Mouse (Mus musculus) ES-CJ7 (cell line): ENCODE data around the gene Ube2d3.
A peak's percentile ranks its signal among the peaks of the same experiment; 100 is the strongest.
"Not testable (repeated sequence)": the region's sequence is repeated elsewhere in the genome, so short reads cannot be mapped to it uniquely, and the experiment has no call there.

Experiments
- DNase-seq: peaks from one replicate; pipeline ENCODE4 v3.0.0; 2011; ENCODE audit warnings: low read depth, low spot score

The Ube2d3 gene

DNA sequence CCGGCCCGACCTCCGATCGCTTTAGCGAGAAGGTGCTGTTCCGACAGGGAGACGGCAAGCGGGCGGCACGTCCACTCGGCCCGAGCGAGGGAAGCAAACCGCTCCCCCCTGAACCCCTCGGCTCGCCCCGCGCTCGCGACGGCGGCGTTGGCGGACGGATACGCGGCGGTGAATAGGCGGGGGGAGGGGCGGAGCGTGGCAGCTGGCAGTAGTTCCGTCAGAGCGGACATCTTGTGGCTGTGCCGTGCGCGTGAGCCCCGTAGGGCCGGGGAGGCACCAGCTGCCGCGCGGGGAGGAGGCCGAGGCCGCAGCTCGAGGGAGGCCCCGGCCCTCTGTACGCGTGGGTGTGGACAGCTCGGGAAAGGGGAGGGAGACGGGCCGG lies 573 bp downstream of the Ube2d3 start:
- no peak for DNase-seq

DNA sequence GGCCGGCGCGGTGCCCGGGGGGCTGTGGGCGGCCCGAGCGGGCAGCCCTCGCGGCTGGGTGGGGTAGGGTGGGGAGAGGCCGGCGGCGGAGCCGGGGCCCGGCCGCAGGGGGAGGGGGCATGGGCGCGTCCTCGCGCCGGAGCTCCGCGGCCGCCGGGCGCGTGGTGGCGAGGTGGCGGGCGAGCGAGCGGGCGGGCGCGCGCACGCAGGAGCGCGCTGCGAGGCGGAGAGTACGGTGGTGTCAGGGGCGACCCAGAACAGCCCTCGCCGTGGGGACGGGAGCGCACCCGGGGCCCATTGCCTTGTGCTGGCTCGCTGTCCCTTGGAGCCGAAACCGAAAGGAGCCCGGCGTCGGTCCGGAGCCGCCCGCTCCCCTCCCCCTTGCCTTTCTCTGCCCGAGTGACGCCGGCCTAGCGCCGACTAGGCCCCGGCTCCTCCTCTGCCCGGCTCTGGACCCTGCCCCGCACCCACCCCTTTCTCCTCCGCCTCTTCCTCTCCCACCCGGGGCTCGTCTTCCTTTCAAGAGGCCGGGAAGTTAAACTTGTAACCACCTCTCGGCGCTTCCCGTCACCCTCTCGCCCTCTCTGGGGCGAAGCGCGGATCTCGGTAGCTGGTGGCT lies 1.1 kb downstream of the Ube2d3 start:
- peak; percentile 72 for DNase-seq

DNA sequence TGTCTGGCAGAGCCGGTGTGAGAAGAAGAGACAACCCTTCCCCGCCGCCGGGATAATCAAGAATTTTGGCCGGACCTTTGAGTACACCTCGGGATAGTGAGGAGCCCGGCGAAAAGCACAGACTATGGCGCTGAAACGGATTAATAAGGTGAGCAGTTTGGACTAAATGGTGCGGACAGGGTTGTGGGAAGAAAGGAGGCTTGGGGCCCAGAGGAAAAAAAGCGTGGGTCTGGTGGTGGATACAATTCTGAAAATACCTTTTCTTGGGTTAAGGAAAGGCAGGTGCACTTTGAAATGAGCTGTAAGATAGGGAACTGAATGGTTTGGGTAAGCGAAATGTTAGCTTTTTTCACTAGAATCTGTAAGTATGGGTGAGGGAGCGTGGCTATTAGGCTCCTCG lies 1.7 kb downstream of the Ube2d3 start:
- DNase-seq = no peak

DNA sequence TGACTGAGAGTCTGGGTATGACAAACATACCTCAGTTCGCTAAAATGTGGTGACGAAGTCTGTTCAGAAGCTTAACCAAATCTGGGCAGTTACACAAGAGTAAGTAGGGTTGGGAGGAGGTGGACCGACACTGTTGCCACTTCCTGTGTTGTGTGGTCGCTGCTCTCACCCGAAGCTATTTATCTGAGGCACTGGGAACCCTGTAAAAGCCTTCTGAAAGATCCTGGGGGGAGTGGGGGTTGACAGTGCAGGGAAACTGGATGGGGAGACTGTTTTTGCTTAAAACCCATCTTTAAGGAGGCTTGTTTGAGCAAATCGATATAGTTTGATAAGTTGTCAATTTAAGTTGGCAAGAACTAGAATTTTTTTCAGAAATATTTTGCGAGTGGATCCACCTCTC lies 2.3 kb downstream of the Ube2d3 start:
- DNase-seq = peak; percentile 55

DNA sequence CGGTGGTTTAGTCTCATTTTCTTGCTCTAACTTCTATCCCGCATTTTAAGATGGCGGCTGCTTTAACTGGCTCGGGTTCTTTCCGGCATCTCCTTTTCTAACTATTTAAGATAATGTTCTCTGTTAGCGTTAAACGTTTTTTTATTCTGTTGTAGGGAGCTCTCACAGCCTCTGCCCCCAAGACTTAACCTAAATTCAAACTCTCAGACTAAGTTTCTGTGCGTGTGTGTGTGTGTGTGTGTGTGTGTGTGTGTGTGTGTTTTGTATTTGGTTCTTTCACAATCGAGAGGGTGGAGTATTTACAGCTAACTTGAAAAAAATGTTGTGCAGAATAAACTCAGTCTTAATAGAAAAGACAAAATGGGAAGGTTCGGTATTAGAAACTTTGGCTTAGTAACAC lies 2.7 kb downstream of the Ube2d3 start:
- no peak for DNase-seq

DNA sequence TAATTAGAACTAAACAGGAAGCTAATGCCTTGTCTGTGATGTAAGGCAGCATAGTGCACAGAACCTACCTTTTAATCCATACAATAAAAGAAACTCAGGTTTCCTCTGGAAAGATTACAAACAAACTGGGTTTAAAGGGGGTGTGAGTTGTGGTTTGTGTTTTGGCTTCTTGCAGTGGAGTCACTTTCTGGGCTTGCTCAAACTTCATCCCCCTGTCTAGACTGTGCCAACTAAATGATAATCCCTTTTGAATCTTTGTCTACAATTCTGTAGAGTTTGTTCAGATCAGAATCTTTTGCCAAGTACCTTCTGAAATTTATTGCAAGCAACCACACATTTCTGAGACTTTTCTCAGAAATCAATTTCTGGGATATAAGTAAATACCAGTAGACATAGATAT lies 7.0 kb downstream of the Ube2d3 start:
- no peak for DNase-seq

DNA sequence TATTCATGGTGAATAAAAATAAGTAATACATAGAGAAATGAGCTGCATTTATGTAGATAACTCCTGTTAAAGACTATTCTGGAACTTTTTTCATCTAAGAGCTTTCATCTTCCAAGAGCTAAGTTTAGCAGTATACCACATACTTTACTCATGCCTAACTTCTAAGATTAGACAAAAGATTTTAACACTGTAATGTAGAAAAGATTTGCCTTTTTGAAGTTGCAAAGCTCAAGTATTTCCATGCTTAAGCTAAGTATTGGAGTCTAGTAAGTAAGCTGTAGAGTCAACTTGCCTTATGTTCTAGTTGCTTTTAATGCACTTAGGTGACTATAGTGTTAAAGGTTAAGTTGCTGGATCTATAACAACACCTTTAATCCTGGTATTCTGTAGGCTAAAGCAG lies 21.0 kb downstream of the Ube2d3 start:
- no peak for DNase-seq

DNA sequence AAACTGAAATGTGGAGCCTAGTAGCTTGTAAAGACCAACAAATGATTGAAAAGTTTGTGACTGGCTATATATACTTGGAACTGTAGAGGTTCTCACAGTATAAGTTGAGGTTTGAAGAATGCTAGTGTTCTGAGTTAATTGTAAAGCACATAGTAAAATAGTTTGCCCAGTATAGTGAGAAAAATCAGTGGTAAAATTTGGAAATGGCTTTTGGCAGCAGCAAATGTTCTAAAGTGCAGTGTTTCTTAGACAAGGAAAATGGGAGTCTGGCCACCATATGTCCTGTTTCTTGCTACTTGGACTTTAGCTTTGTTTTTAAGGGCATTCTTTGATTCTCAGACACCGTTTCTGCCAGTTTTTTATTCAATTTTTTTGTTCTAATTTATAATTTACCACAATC lies 30.5 kb downstream of the Ube2d3 start:
- no peak for DNase-seq

DNA sequence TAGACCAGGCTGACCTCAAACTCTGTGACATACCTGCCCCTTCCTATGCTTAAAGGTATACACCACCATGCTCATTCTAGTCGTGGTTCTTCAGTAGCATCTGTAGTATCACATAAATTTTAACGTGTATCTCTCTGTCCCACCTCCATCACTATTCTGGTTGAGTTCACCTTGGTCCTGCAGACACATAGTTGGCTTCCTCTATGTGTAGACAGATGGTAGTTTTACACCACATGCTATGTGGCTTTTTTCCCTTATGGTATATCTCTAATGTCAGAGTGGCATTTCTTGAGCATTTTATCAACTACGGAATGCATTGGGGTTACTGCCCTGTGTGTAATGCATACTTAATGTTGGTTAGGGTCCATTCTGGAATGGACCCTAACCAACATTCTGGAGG lies 31.2 kb downstream of the Ube2d3 start:
- no peak for DNase-seq

DNA sequence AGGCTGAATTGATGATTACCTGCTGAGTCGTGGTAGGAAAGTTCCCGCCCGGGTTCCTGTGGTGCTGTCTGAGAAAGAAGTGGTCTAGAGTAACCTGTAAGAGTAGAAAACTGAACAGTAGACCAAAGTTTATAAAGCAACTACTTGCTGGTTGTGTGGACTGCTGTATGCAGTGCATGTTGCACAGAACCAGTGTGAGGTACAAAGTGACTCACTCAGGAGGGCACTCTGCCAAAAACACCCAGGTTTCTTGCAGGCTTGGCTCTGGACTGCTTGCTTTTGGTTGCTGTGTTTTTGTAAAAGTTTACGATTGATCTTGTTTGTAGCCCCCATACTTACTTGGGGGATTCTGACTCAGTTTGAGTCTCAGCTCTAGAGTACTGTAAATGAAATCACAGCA lies 32.0 kb downstream of the Ube2d3 start:
- DNase-seq = no peak

DNA sequence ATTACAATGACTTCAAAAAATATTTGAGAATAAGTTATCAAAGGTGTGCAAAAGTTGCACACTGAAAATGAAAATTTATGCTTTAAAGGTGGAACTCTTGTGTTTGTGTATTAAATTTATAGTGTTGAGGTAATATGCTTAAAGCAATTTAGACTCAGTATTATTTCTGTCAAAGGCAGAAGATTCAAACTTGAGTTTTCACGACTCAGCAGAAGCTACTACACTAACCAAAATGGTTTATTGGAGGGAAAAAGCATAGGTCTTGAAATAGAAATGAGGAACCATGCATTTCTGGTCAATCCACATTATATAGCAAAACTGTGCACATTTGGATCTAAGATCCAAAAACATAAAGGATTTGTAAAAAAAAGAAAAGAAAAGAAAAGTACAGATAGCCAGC lies 32.9 kb downstream of the Ube2d3 start:
- DNase-seq = no peak

DNA sequence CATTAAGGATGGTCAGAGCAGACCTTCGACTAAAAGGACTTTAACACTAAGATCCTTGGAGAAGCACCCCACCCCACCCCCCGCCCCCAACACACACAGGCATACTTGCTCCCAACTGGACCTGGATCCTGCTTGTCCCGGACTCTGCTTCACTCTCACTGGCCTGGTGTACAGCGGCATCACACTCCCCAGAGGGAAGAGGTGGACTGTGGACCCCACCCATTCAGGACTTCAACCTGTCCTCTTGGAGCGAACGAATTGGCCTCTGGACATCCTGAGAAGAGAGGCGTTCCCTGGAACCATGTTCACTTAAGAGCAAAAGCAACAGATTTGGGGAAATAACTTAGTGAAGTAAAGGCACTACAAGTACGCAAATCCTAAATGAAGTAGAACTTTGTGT lies 37.1 kb downstream of the Ube2d3 start:
- no peak for DNase-seq

DNA sequence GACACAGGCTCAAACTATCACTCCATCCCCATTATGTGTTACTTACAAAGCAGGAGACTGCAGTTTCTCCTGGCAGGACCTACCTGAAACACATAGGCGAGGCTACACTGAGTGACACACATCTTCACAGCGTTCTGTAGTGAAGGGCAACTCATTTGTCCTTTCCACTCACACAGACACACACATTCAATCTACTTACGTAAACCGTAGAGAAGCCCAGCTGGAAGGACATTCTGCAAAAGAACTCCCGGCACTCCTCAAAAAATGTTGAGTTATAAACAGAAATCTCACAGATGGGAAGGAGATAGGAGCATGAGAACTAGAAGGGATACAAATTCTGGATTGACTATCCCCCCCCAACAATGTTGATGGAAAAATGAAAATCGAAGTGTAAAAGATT lies 38.3 kb downstream of the Ube2d3 start:
- no peak for DNase-seq

DNA sequence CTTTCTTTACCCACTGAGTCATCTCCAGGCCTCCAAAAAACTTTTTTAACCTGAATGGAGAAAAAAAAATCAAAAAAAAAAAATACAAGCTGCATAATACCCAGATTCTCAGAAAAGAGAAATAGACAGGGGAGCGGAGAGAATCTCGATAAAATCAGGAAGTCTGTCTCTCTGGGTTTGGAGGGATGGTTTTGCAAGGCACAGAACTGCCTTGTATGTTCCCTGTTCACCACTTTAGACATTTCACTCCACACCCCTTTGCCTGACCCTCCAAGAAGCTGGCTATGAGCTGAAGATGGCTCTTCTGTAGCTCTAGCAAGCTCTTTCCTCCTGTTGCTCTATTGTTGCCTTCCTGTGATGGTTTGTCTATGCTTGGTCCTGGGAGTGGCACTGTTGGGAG lies 39.0 kb downstream of the Ube2d3 start:
- DNase-seq = peak; percentile 21

DNA sequence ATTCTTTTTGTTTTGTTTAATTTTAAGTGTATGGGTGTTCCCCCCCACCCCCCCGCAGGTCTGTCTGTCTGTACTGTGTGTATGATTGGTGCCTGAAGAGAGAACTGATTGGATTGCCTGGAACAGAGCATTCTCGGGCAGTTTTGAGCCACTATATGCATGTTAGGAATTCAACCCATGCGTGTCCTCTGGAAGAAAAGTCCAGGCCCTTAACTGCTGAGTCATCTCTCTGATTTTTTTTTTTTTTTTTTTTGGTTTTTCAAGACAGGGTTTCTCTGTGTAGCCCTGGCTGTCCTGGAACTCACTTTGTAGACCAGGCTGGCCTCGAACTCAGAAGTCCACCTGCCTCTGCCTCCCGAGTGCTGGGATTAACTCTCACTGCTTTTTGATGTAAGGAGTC lies 41.1 kb downstream of the Ube2d3 start:
- DNase-seq = not testable (repeated sequence)

DNA sequence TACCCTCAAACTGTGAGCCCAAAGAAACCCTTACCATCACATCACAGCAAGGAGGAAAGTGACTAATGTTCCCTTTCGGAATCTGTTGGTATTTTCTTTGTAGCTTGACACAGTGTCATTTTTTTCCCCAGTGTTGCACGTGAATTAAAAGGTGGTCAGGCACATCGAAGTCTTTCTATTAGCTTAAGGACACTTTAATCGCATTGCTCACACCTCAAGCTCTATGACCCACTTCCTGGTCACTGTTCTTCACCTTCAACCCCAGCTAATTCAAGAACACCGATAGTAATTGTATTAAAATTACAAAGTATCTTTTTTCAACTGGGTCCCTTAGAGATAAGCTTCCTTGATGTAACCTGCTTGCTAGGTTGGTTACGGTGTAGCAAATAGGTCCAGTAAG lies 42.8 kb downstream of the Ube2d3 start:
- DNase-seq = no peak

DNA sequence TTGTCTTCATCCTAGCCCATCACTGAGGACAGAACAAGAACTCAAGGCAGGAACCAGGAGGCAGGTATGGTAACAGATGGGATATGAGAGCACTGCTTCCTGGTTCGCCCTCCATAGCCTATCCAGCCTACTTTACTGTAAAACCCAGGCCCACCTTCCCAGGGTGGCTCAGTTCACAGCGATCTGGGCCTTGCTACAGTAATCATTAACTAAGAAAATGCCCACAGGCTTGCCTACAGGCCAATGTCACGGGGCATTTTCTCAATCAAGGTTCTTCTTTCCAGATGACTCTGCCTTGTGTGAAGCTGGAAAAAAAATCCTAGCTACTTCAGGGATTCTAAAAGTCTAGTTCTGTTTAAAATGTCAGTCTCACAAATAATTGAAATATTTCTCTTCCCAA lies 43.7 kb downstream of the Ube2d3 start:
- DNase-seq = no peak

DNA sequence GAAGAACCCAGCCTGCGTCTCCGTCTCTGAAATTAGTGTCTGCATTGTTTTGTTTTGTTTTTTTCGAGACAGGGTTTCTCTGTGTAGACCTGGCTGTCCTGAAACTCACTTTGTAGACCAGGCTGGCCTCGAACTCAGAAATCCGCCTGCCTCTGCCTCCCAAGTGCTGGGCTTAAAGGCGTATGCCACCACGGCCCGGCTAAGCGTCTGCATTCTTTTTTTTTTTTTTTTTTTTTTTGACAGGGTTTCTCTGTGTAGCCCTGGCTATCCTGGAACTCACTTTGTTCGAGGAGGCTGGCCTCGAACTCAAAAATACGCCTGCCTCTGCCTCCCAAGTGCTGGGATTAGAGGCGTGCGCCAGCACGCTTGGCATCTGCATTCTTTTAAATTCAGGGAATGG lies 46.7 kb downstream of the Ube2d3 start:
- not testable (repeated sequence) for DNase-seq

DNA sequence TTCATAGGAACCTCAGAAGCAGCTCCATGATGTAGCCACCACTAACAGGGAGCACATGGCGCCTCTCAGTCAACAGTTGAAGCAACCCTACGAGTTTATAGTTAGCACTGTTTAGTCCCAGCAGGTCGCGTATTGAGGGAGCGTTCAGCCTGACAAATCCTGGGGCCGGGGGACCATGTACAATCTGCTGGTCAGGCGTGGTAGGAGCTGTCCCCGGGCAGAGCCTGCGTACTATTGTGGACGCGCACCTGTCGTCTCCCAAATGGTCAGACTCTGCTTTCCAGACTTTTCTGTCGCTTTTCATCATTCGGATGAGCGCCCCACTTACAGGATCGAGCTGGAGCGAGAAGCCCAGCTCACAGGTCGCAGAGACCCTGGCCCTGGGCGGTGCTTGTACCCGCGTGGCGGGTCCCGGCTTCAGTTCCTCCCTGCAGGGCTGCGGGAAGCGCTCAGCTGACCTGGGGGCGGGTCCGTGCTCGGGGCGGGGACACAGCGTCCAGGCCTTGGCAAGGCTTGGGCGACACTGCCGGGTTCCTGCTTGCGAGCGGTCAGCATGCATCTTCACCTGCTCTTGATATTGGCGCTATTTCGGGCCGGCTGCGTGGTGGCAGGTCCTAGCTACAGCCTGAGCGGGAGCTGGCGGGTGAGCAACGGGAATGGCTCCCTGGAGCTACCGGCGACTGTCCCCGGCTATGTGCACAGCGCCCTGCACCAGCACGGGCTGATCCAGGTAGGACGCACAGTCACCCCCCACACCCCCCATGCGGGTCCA lies 47.4 kb downstream of the Ube2d3 start, which contains the start of gene Manba:
Gene Manba, plus strand, starts transcription at position 484 of the 772 bp plus-strand sequence.
- peak; percentile 55 for DNase-seq

DNA sequence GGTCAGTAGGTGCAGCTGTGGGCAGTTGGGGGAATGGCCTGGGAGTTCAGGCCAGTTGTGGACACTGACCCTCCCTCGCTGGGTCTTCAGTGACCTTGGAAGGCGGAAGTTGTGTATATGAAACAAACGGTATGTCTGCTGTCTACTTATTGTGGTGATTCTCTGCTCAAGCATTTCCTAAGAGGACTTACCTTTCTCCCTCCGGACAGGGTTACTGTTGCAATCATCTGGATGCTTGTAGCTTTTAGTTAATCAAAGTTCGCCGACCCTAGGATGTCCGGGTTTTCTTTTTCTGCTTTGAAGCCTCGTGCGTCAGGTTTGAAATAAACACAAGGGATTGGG lies 47.9 kb downstream of the Ube2d3 start:
- no peak for DNase-seq

DNA sequence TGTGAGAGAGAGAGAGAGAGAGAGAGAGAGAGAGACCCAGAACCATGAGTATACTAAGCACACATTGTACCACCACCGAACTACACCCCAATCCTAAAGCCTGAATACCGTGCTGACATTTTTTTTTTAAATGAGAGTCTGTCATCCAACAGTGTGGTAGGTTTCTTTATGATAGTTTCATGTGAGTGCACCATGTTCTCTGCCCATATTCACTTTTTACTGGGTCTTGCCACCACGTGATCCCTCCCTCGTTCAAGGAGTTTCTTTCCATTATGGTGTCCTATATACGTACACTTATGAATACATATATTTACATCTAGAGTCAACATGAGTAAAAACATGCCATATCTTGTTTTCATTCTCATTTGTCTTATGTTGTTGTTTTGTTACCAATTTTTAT lies 48.4 kb downstream of the Ube2d3 start:
- no peak for DNase-seq

DNA sequence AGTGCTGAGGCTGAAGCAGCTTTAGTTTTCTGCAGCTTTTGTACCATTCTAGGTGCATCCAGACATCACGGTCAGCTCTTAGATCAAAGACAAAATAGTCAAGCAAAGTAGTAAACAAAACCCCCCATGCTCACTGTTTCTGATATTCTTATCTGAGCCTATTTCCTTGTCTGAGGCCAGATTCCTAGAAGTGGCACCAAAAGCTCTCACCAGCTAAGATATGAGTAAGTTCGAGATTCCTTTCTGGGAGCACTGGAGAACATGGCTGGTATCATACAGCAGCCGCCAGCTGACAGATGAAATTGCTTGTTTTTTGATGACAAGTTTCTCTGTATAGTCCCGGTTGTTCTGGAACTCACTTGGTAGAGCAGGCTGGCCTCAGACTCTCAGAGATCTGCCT lies 49.9 kb downstream of the Ube2d3 start:
- no peak for DNase-seq

DNA sequence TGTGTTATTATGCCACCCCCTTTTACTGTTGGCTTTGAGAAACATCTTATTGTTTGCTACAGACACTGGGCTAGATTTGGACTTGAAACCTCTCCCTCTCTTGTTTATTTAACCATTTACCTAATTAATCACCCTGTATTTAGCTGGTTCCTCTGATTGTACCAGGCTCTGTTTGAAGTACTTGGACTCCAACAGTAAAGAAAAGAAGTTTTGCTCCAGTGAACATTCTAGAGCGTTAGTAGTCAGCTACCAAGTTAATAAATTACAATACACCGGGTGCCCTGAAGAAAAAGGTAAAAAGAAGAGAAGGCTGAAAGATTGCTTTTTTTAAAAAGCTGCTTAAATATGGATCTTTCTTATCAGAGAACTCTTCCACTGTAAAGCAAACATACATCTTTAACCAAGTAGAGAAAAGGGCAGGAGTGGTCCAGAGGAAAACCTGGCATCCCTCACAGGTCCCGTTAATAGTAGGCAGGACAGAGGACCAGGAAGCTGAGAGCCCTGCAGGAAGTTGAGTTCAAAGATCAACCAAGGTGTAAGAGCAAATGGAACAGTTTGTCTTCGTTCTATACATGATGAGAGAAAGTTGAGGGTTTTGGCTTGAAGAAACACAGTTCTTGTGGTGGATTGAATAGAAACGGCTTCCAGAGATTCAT lies 52.0 kb downstream of the Ube2d3 start:
- DNase-seq = no peak
